Mouse (Mus musculus) CH12.LX (cell line): ENCODE results near the gene Zdhhc13. TPM values are rescaled to one million over a fixed set of nuclear protein-coding genes. Genes with fewer than 3 reads are reported as not detected.

Source experiments
- DNase-seq: peaks from one replicate; pipeline ENCODE4 v3.0.0-alpha.2; 2013; ENCODE audit errors: extremely low read depth
- H3K27ac ChIP-seq: 2 replicates; pipeline ENCODE4 v1.5.1; 2012; ENCODE audit warnings: low read depth, mild to moderate bottlenecking, control low read depth, moderate library complexity; ENCODE audit not compliant: insufficient read depth
- H3K27me3 ChIP-seq: replicated peaks from 2 replicates; pipeline ENCODE3; 2012; ENCODE audit warnings: inconsistent platforms
- H3K36me3 ChIP-seq, 2 experiments: replicated peaks in 1 of 2; 2 replicates each; pipeline versions ENCODE3 to v1.6.1; 2012; ENCODE audit warnings: inconsistent platforms in 1 of 2, low read length in 1 of 2, mild to moderate bottlenecking in 1 of 2, mixed read lengths in 1 of 2, moderate library complexity in 1 of 2; ENCODE audit not compliant: control insufficient read depth in 1 of 2, insufficient read depth in 1 of 2
- H3K4me1 ChIP-seq, 2 experiments: 2 replicates each; pipeline ENCODE4 v1.6.1; 2012; ENCODE audit warnings: inconsistent platforms in 1 of 2, moderate library complexity in 1 of 2; ENCODE audit not compliant: insufficient read depth in 2 of 2, control insufficient read depth in 1 of 2
- H3K4me2 ChIP-seq: 2 replicates; pipeline ENCODE4 v1.6.1; 2012; ENCODE audit warnings: low read depth, mild to moderate bottlenecking, control low read depth; ENCODE audit not compliant: poor library complexity, insufficient read depth, severe bottlenecking
- H3K4me3 ChIP-seq, 3 experiments: fragments of 150-350 bp in 1 of 3; sonication (generic) in 1 of 3; replicated peaks in 1 of 3; 2 replicates each; pipeline versions ENCODE3 to v1.5.1; 2011 to 2012; ENCODE audit warnings: low read depth in 2 of 3, low read length in 2 of 3, mild to moderate bottlenecking in 2 of 3, moderate library complexity in 2 of 3, control low read depth in 1 of 3, improper control_type of control experiment in 1 of 3, inconsistent platforms in 1 of 3, mixed read lengths in 1 of 3; ENCODE audit not compliant: poor library complexity in 1 of 3
- H3K79me2 ChIP-seq: replicated peaks from 2 replicates; pipeline ENCODE4 v1.6.1; 2012; ENCODE audit warnings: mild to moderate bottlenecking, moderate library complexity; ENCODE audit not compliant: control insufficient read depth, poor library complexity, insufficient read depth, severe bottlenecking; ENCODE audit errors: extremely low read depth
- H3K9ac ChIP-seq: 2 replicates; pipeline ENCODE4 v1.6.1; 2012; ENCODE audit warnings: low read depth, mild to moderate bottlenecking, control low read depth, moderate library complexity; ENCODE audit not compliant: insufficient read depth
- H3K9me3 ChIP-seq: replicated peaks from 2 replicates; pipeline ENCODE3; 2012; ENCODE audit warnings: low read length, inconsistent platforms, mixed read lengths
- BHLHE40 ChIP-seq: IDR thresholded peaks from 2 replicates; pipeline ENCODE4 v1.6.1; 2011; ENCODE audit warnings: mild to moderate bottlenecking, low read depth, low read length, improper control_type of control experiment
- CTCF ChIP-seq, 2 experiments: IDR thresholded peaks in 1 of 2; conservative IDR thresholded peaks in 1 of 2; 2 replicates each; pipeline ENCODE4 v1.5.1; 2011 to 2012; ENCODE audit warnings: low read depth in 2 of 2, low read length in 2 of 2, improper control_type of control experiment in 1 of 2, inconsistent platforms in 1 of 2, mild to moderate bottlenecking in 1 of 2, moderate library complexity in 1 of 2
- E2F4 ChIP-seq: IDR thresholded peaks from 2 replicates; pipeline ENCODE4 v1.6.1; 2011; ENCODE audit warnings: low read depth, low read length, improper control_type of control experiment; ENCODE audit not compliant: insufficient replicate concordance
- EP300 ChIP-seq: IDR thresholded peaks from 2 replicates; pipeline ENCODE4 v1.6.1; 2011; ENCODE audit warnings: low read length, improper control_type of control experiment
- ETS1 ChIP-seq: conservative IDR thresholded peaks from 2 replicates; pipeline ENCODE4 v1.6.1; 2012; ENCODE audit warnings: low read depth, mild to moderate bottlenecking, inconsistent platforms, low read length, improper control_type of control experiment, moderate library complexity
- HCFC1 ChIP-seq: IDR thresholded peaks from 2 replicates; pipeline ENCODE4 v1.6.1; 2012; ENCODE audit warnings: low read depth, mild to moderate bottlenecking, inconsistent platforms, low read length, improper control_type of control experiment
- JUN ChIP-seq: IDR thresholded peaks from 2 replicates; pipeline ENCODE4 v1.6.1; 2011; ENCODE audit warnings: low read depth, mild to moderate bottlenecking, low read length, improper control_type of control experiment, moderate library complexity; ENCODE audit not compliant: insufficient read depth
- JUND ChIP-seq: conservative IDR thresholded peaks from 2 replicates; pipeline ENCODE4 v1.6.1; 2011; ENCODE audit warnings: low read depth, low read length, improper control_type of control experiment
- MAX ChIP-seq: IDR thresholded peaks from 2 replicates; pipeline ENCODE4 v1.6.1; 2011; ENCODE audit warnings: low read length, improper control_type of control experiment
- MAZ ChIP-seq: IDR thresholded peaks from 2 replicates; pipeline ENCODE4 v1.6.1; 2012; ENCODE audit warnings: low read depth, mild to moderate bottlenecking, inconsistent platforms, low read length, improper control_type of control experiment, moderate library complexity
- NELFE ChIP-seq: IDR thresholded peaks from 2 replicates; pipeline ENCODE4 v1.6.1; 2011; ENCODE audit warnings: low read depth, low read length, improper control_type of control experiment
- NRF1 ChIP-seq: IDR thresholded peaks from 2 replicates; pipeline ENCODE4 v1.6.1; 2014; ENCODE audit warnings: low read depth, mild to moderate bottlenecking, inconsistent platforms, low read length, improper control_type of control experiment, moderate library complexity
- SIN3A ChIP-seq: IDR thresholded peaks from 2 replicates; pipeline ENCODE4 v1.6.1; 2012; ENCODE audit warnings: low read length, improper control_type of control experiment, inconsistent platforms
- USF2 ChIP-seq: conservative IDR thresholded peaks from 2 replicates; pipeline ENCODE4 v1.6.1; 2011; ENCODE audit warnings: low read depth, low read length, improper control_type of control experiment
- ZC3H11A ChIP-seq: IDR thresholded peaks from 2 replicates; pipeline ENCODE4 v1.6.1; 2012; ENCODE audit warnings: low read depth, mild to moderate bottlenecking, inconsistent platforms, low read length, improper control_type of control experiment
- ZMIZ1 ChIP-seq: IDR thresholded peaks from 2 replicates; pipeline ENCODE4 v1.6.1; 2012; ENCODE audit warnings: low read depth, mild to moderate bottlenecking, inconsistent platforms, low read length, improper control_type of control experiment
- dilution Hi-C: fragments of 300-500 bp; cut with MboI; formaldehyde crosslinking; loops from 2 replicates; pipeline ENCODE4 v1.14.3; 2020; ENCODE audit warnings: low sequenced_read_pairs; ENCODE audit not compliant: extremely low pct_unique_long_range_greater_than_20kb, extremely low pct_ligation_motif_present
- in situ Hi-C: fragments of 300-500 bp; cut with MboI; formaldehyde crosslinking; loops from 3 replicates; pipeline ENCODE4 v1.14.3; 2019; ENCODE audit warnings: low sequenced_read_pairs, low pct_ligation_motif_present, low pct_unique_long_range_greater_than_20kb, mixed read lengths
- polyA plus RNA-seq: library from polyadenylated mRNA; unstranded; fragments of >175 nt; gene quantifications from 2 replicates; pipeline ENCODE4 v1.2.1, GENCODE M21; 2012; ENCODE audit warnings: low read depth; ENCODE audit not compliant: insufficient read length
- total RNA-seq, 2 experiments: library from RNA; depleted of rRNA; stranded (reverse); fragments of 300-350 nt in 1 of 2; fragments of >200 nt in 1 of 2; gene quantifications; 2 replicates each; pipeline ENCODE4 v1.2.3; 2012 to 2014

Gene Zdhhc13
- total and polyA plus RNA-seq, 3 experiments, result 19.9 to 74.3 (median 32.3) TPM

- Histone ChIP-seq H3K27ac (no peak overlapping the region), H3K4me1 (no peaks in the 10 kb centered on the region), H3K4me3 (no peak overlapping the region), H3K9ac (no peak overlapping the region), H3K79me2 (no peaks in the 10 kb centered on the region), H3K4me2 (no peak overlapping the region), H3K27me3 (no peaks in the 10 kb centered on the region), H3K36me3 (no peaks in the 10 kb centered on the region), H3K9me3 (no peaks in the 10 kb centered on the region)
- no peak for TF ChIP-seq CTCF (conservative IDR thresholded peaks at IDR 0.05 in 1 of 2, IDR thresholded peaks at IDR 0.05 in 1 of 2; ENCODE audit: low read depth in 2 of 2, low read length in 2 of 2)
- no peak for TF ChIP-seq USF2
- no peak for TF ChIP-seq JUN
- TF ChIP-seq NELFE, result no peak
- no peak for TF ChIP-seq MAZ
- no peak for TF ChIP-seq SIN3A
- TF ChIP-seq MAX, result no peak
- no peak for TF ChIP-seq HCFC1
- TF ChIP-seq ETS1, result no peak
- no peak for DNase-seq
- dilution Hi-C loops (no loop called here), in situ Hi-C loops (no loop called here)
These were observed 52.7 kb downstream of the Zdhhc13 start for GRCm38 (mm10) chr7:48841538-48841937.

GRCm38 (mm10) chr7:48842353-48842752 is 53.5 kb downstream of the Zdhhc13 start:
- TF ChIP-seq MAX (no peak), E2F4 (no peak), JUND (no peak), ZC3H11A (no peak), ZMIZ1 (no peak), NRF1 (no peak), ETS1 (no peak), EP300 (no peak), BHLHE40 (no peak), NELFE (no peak)
- in situ Hi-C loops (no loop called here), dilution Hi-C loops (no loop called here)
- Histone ChIP-seq H3K9ac (no peak overlapping the region), H3K4me3 (no peak overlapping the region), H3K79me2 (no peaks in the 10 kb centered on the region), H3K36me3 (no peaks in the 10 kb centered on the region), H3K4me1 (no peaks in the 10 kb centered on the region), H3K4me2 (no peak overlapping the region), H3K9me3 (no peaks in the 10 kb centered on the region), H3K27me3 (no peaks in the 10 kb centered on the region), H3K27ac (no peak overlapping the region)
- DNase-seq, result no peak
